Mouse (Mus musculus) heart, embryonic 16.5 days (tissue): Measurements from ENCODE around the gene Gm3453. TPM values are rescaled to one million over a fixed set of nuclear protein-coding genes. Genes with fewer than 3 reads are reported as not detected.
"Not testable (repeated sequence)": the region's sequence is repeated elsewhere in the genome, so short reads cannot be mapped to it uniquely, and the experiment has no call there.

Experiments used
- ATAC-seq: fragments of 200-750 bp; cut with Nextera tagmentation; replicated peaks from 2 replicates; pipeline ENCODE4 v1.8.0; 2017; ENCODE audit warnings: moderate number of reproducible peaks; ENCODE audit not compliant: insufficient read depth, low FRiP score; ENCODE audit errors: extremely low read depth
- H3K27ac ChIP-seq: fragments of 300-500 bp; sonication (generic); 2 replicates; pipeline ENCODE4 v1.5.1; 2014; ENCODE audit warnings: mild to moderate bottlenecking, low read length, control low read depth, moderate library complexity
- H3K27me3 ChIP-seq: fragments of 300-500 bp; sonication (generic); 2 replicates; pipeline ENCODE4 v1.6.1; 2014; ENCODE audit warnings: low read length, mixed read lengths; ENCODE audit not compliant: control insufficient read depth, insufficient read depth
- H3K36me3 ChIP-seq: fragments of 300-500 bp; sonication (generic); 2 replicates; pipeline ENCODE4 v1.6.1; 2014; ENCODE audit not compliant: control insufficient read depth, insufficient read depth
- H3K4me1 ChIP-seq: fragments of 300-500 bp; sonication (generic); 2 replicates; pipeline ENCODE4 v1.6.1; 2014; ENCODE audit warnings: low read length, mixed read lengths; ENCODE audit not compliant: control insufficient read depth, insufficient read depth
- H3K4me2 ChIP-seq: fragments of 300-500 bp; sonication (generic); 2 replicates; pipeline ENCODE4 v1.6.1; 2014; ENCODE audit warnings: low read depth, mild to moderate bottlenecking, control low read depth, low read length
- H3K4me3 ChIP-seq: fragments of 300-500 bp; sonication (generic); 2 replicates; pipeline ENCODE4 v1.5.1; 2014; ENCODE audit warnings: mild to moderate bottlenecking, control low read depth, low read length
- H3K9ac ChIP-seq: fragments of 300-500 bp; sonication (generic); 2 replicates; pipeline ENCODE4 v1.6.1; 2014; ENCODE audit warnings: low read length, control low read depth
- H3K9me3 ChIP-seq: fragments of 300-500 bp; sonication (generic); replicated peaks from 2 replicates; pipeline ENCODE4 v1.6.1; 2016; ENCODE audit warnings: low read length; ENCODE audit not compliant: control insufficient read depth
- WGBS: fragments of 180-500 bp; shearing (Covaris S2); extraction: QIAGEN DNeasy Blood & Tissue Kit; methylation state at CpG from one replicate; pipeline ENCODE4 v1.1.7; 2014; 5-methylcytosine and 5-hydroxymethylcytosine counted together
- polyA plus RNA-seq: library from polyadenylated mRNA; unstranded; fragments of >200 nt; fragmentation: Nextera tagmentation; extraction: Ambion mirVana; gene quantifications from 2 replicates; pipeline ENCODE4 v1.2.1, GENCODE M21; 2015

Gm3453 gene
- not detected in 2 replicates for polyA plus RNA-seq

DNA sequence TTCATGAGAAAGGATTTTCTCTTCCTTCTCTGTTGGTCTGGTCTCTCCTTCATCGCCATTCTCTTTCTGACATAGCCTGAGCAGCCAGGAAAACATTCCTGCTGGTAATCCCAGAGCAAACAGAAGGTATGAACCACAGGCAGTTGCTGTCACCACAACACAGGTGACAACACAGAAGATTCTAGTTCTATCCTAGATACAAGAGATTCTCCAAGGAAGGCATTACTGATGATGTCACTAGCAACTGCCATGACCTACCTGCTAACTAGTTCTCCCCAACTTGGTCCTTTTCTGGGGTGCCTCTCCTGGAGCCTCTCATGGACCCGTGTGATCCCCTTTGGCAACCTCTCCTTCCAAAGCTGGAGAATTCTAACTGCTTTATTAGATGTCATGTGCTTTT is at the start of gene Gm3453:
Gene Gm3453 (minus strand): TSS at position 101 of the 400 bp plus-strand sequence.
- not testable (repeated sequence) for H3K36me3 ChIP-seq, H3K27me3 ChIP-seq, H3K4me2 ChIP-seq, H3K4me1 ChIP-seq, H3K9me3 ChIP-seq, ATAC-seq, H3K4me3 ChIP-seq, H3K9ac ChIP-seq, H3K27ac ChIP-seq
- 53% methylated on average over 2 of the region's 2 CpGs for WGBS

DNA sequence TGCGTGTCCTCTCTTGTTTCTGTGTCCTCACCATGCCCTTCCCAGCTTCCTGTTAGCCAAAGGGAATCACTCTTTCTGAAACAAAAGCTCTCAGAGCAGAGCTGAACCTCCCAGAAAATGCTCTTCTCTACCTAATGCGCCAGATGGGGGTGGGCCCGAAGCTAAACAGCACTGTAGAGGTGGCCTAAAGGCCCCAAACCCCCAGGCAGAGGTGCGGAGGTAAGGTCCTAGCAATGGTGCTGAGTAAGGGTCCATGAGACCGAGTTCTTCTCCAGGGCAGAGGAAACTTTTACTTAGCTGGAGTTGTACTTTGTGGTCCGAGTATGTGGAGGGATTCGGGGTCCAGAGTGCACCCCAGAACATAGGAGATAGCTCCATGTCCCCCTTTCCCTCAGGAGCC is 8.2 kb upstream of the Gm3453 start:
- H3K27me3 ChIP-seq, H3K9ac ChIP-seq, H3K4me3 ChIP-seq, H3K4me2 ChIP-seq, H3K9me3 ChIP-seq, ATAC-seq, H3K27ac ChIP-seq, H3K4me1 ChIP-seq, H3K36me3 ChIP-seq: not testable (repeated sequence)
- WGBS = 69% methylated on average over 5 of the region's 7 CpGs

DNA sequence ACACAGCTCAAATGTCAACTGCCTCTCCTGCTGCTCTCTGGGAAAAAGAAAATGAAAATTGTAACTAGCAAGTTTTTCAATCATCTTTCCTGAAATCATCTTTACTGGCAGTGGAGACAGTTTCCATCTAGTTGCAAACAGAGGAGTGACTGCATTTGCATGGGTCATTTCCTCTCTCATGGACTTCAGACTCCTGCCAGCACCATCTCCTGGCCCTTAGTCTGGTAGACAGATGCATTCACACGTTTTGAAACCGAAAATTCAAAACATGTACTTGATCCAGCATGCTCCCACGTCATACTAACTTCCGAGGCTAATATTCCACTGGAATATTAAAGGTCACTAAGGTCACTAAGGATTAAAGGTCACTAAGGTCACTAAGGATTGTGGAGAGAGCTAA is 16.5 kb downstream of the Gm3453 start:
- not testable (repeated sequence) for ATAC-seq, H3K9me3 ChIP-seq, H3K36me3 ChIP-seq, H3K27me3 ChIP-seq, H3K9ac ChIP-seq, H3K27ac ChIP-seq, H3K4me2 ChIP-seq, H3K4me3 ChIP-seq, H3K4me1 ChIP-seq
- WGBS = 45% methylated on average over 4 of the region's 4 CpGs

DNA sequence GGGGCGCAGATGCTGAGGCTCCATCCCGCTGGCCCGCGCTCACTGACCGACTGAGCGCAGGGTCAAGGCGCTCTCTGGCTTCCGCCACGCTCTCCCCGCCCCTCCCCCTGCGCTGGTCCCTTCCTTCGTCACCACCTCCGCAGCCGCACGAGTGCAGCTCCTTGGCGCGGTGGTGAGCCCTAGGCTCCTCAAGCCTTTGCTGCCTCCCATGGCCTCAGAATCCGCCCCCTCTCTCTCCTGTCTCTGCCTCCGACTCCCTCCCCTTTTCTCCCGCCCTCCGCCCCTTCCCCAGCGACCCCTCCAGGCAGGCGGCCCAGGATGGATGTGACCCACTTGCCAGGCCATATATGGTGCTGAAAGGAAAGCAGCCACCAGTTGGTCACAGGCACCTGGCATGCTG is 17.3 kb downstream of the Gm3453 start, which contains the start of gene Gm3248:
Gene Gm3248 (minus strand): TSS at position 111 of the 400 bp plus-strand sequence.
- H3K9ac ChIP-seq = peak within 1 kb of the TSS; percentile 64
- H3K9me3 ChIP-seq, H3K4me1 ChIP-seq, H3K36me3 ChIP-seq, H3K27ac ChIP-seq, ATAC-seq, H3K27me3 ChIP-seq: not testable (repeated sequence)
- H3K4me2 ChIP-seq = peak within 1 kb of the TSS; percentile 77
- H3K4me3 ChIP-seq = peak within 1 kb of the TSS; percentile 52
- 4% methylated on average over 13 of the region's 23 CpGs for WGBS

DNA sequence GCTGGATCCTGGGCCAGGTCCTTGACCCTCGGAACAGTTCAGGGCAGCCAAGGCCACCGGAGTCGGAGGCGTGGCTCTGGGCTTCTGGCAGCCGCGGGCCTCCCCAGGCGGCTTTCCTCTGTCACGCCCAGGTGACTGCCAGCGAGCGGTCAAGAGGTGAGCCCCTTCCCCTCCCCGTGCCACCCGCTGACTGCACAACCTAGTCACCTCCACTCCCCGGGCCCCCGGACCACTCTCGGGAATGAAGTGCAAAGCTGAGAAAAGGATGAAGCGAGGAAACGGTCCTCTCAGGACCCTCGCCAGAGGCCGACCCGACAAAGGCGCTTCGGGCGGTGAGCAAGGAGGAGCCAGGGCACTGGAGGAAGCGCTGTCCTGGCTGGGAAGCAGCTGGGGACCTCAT is 17.8 kb downstream of the Gm3453 start:
- not testable (repeated sequence) for H3K36me3 ChIP-seq, H3K9me3 ChIP-seq, H3K4me1 ChIP-seq, H3K27me3 ChIP-seq, ATAC-seq, H3K27ac ChIP-seq
- WGBS = 3% methylated on average over 23 of the region's 24 CpGs
- Histone ChIP-seq H3K4me3 (peak overlapping the region; percentile 52), H3K9ac (peak overlapping the region; percentile 64), H3K4me2 (peak overlapping the region; percentile 77)

DNA sequence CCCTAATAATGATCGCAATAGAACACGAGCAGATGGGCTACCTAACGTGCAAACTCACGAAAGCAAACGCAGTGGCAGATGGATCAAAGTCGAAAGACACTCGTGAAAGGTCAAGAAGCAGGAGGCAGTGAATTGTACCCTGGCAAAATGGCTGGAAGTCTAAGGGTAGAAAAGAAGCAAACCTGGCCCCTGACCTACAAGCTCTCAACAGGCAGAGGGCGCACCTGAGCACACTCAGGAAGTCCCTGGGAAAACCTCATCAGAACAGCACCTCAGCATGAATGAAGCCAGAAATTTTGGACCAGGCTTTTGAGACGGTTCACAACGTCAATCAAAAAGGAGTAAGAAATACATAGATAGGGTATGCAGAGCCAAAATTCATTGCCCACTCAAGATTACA is 18.5 kb downstream of the Gm3453 start:
- H3K27ac ChIP-seq, H3K4me1 ChIP-seq, H3K9me3 ChIP-seq, H3K4me2 ChIP-seq, H3K27me3 ChIP-seq, H3K9ac ChIP-seq, H3K36me3 ChIP-seq, H3K4me3 ChIP-seq, ATAC-seq: not testable (repeated sequence)
- WGBS = 0% methylated on average over 3 of the region's 10 CpGs

DNA sequence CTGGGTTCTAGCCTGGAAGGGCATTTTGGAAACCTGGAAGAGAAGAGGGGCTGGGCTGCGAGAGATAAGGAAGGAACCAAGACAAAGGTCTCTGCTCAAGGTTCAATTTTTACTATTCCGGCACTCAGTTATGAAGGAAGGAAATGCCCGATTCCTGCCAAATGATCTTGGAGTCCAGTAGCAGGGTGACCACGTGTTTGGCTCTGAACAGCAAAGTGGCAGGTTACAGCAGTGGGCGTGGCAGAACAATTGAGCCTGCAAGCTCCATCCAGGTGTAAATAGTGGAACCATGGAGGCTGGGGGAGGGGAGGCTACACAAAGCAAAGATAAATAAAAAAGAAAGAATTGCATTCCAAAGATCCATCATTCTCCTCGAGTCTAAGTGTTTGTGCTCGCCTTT is 55.7 kb downstream of the Gm3453 start:
- not testable (repeated sequence) for H3K36me3 ChIP-seq, ATAC-seq, H3K9ac ChIP-seq, H3K4me3 ChIP-seq, H3K4me2 ChIP-seq, H3K4me1 ChIP-seq, H3K27me3 ChIP-seq, H3K27ac ChIP-seq, H3K9me3 ChIP-seq
- 62% methylated on average over 7 of the region's 7 CpGs for WGBS

Other genes starting within 250 kb of the Gm3453 start
- gene Gm3373, start 237.6 kb downstream of the Gm3453 start, polyA plus RNA-seq = 0.07 TPM in 1 of 2 replicates, not detected in the other
- 0.27 and 0.64 TPM in 2 replicates for gene Gm3383, start 171.2 kb downstream of the Gm3453 start, polyA plus RNA-seq
- not detected in 2 replicates for gene Gm3424, start 148.8 kb downstream of the Gm3453 start, polyA plus RNA-seq
- 0.09 and 0.10 TPM in 2 replicates for gene Gm8237, start 98.8 kb downstream of the Gm3453 start, polyA plus RNA-seq
- gene Gm3248, start 17.4 kb downstream of the Gm3453 start, polyA plus RNA-seq = 0.21 and 0.30 TPM in 2 replicates
- gene Gm6337, start 79.1 kb upstream of the Gm3453 start, polyA plus RNA-seq = not detected in 2 replicates
- 0.43 and 0.60 TPM in 2 replicates for gene Gm8206, start 114.8 kb upstream of the Gm3453 start, polyA plus RNA-seq
- 2.0 and 2.7 TPM in 2 replicates for gene Gm3468, start 129.5 kb upstream of the Gm3453 start, polyA plus RNA-seq
- gene Gm3476, start 146.7 kb upstream of the Gm3453 start, polyA plus RNA-seq = not detected in 2 replicates
- not detected in 2 replicates for gene Gm21560, start 240.2 kb upstream of the Gm3453 start, polyA plus RNA-seq